Comparison of ENCODE assay signal across 24 mouse cellular contexts in the genomic region with DNA sequence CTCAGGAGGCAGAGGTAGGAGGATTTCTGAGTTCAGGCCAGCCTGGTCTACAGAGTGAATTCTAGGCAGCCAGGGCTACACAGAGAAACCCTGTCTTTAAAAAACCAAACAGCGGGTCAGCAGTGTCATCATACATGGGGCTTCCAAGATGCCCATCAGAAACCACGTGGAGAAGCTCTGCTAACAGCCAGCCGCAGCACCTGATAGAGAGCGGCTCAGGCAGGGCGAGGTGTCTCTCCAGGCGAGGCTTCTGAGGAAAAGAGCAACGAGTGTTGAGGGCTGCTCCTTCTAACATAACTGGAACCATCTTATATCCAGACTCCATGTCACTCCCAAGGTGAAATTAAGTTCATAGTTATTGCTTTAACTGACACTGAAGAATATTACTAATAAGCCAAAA. TPM values are rescaled to one million over a fixed set of nuclear protein-coding genes. Genes with fewer than 3 reads are reported as not detected.
DNase-seq lines count a peak whose midpoint lies in the region; ATAC-seq and TF ChIP-seq lines count a peak whose summit lies in the region.
"Had no signal": no experiment of that assay in that cellular context is flagged by ENCODE, and none has a peak within 500 bp of the region (broad histone marks: within the 10 kb centered on the region; RNA-seq: fewer than 3 reads in every experiment).

No protein-coding gene starts in this region.

- no peak overlapping the region for H3K4me3 ChIP-seq in spleen, adult 2 months (ENCODE audit: extremely low read depth, insufficient read depth, insufficient read length)
- H3K4me3 ChIP-seq in liver, embryonic 11.5 days (ENCODE audit: low read depth, low read length): no peak overlapping the region
- no peak overlapping the region for H3K4me3 ChIP-seq in liver, embryonic 15.5 days (replicated peaks)
- H3K4me3 ChIP-seq in small intestine, adult 2 months (ENCODE audit: low read depth, low read length): no peak overlapping the region
- no peak overlapping the region for H3K4me3 ChIP-seq in kidney, embryonic 15.5 days (replicated peaks)
- H3K4me3 ChIP-seq: embryonic facial prominence, embryonic 10.5 days; erythroblast, embryonic 14.5 days; forebrain, embryonic 15.5 days; heart, embryonic 13.5 days; hindbrain, embryonic 12.5 days had no signal

- peaks cover 49% of the 10 kb centered on the region for H3K4me1 ChIP-seq in spleen, adult 2 months (ENCODE audit: control insufficient read depth, insufficient read depth, insufficient read length)
- peaks cover 36% of the 10 kb centered on the region for H3K4me1 ChIP-seq in liver, embryonic 11.5 days (replicated peaks; ENCODE audit: control insufficient read depth, insufficient read depth, low read length)
- H3K4me1 ChIP-seq in liver, embryonic 15.5 days (replicated peaks): peaks cover 94% of the 10 kb centered on the region
- peaks cover 42% of the 10 kb centered on the region; the same call in 1 of the 2 replicates for H3K4me1 ChIP-seq in small intestine, adult 2 months (ENCODE audit: control insufficient read depth, insufficient read depth, insufficient read length, low read length)
- 0 out of 2 replicates have a peak, but pooled peaks cover 3% of the 10 kb centered on the region for H3K4me1 ChIP-seq in kidney, embryonic 15.5 days
- H3K4me1 ChIP-seq: forebrain, embryonic 15.5 days; hindbrain, embryonic 12.5 days had no signal

- H3K4me2 ChIP-seq in liver, embryonic 11.5 days: no peak overlapping the region
- H3K4me2 ChIP-seq in liver, embryonic 15.5 days: 0 out of 2 replicates have a peak overlapping the region, but pooled peaks have one; percentile 11
- H3K4me2 ChIP-seq in kidney, embryonic 15.5 days: no peak overlapping the region
- H3K4me2 ChIP-seq: forebrain, embryonic 15.5 days; heart, embryonic 13.5 days; hindbrain, embryonic 12.5 days had no signal

- no peaks in the 10 kb centered on the region for H3K9me3 ChIP-seq in liver, embryonic 11.5 days (ENCODE audit: control insufficient read depth, low read length)
- H3K9me3 ChIP-seq in liver, embryonic 15.5 days (replicated peaks): no peaks in the 10 kb centered on the region
- H3K9me3 ChIP-seq in kidney, embryonic 15.5 days (replicated peaks): no peaks in the 10 kb centered on the region
- H3K9me3 ChIP-seq: embryonic facial prominence, embryonic 10.5 days; forebrain, embryonic 15.5 days; heart, embryonic 13.5 days; hindbrain, embryonic 12.5 days had no signal

- 80% methylated on average over 7 of the region's 7 CpGs for WGBS in spleen, adult 2 months
- WGBS in liver, embryonic 11.5 days: 64% methylated on average over 7 of the region's 7 CpGs
- 38% methylated on average over 7 of the region's 7 CpGs for WGBS in liver, embryonic 15.5 days (ENCODE audit: insufficient replicate concordance)
- 77% methylated on average over 7 of the region's 7 CpGs for WGBS in small intestine, adult 2 months
- 82% methylated on average over 7 of the region's 7 CpGs for WGBS in kidney, embryonic 15.5 days

- ATAC-seq in liver, embryonic 11.5 days (replicated peaks; ENCODE audit: low FRiP score): peak; percentile 48
- peak; percentile 57 for ATAC-seq in liver, embryonic 15.5 days (ENCODE audit: insufficient read depth)
- ATAC-seq in kidney, embryonic 15.5 days (replicated peaks; ENCODE audit: low FRiP score): no peak
- ATAC-seq: forebrain, embryonic 15.5 days had no signal

- peak overlapping the region; percentile 66; the same call in 1 of the 2 replicates for H3K27ac ChIP-seq in spleen, adult 2 months (ENCODE audit: insufficient read depth, low read length)
- H3K27ac ChIP-seq in liver, embryonic 11.5 days (ENCODE audit: low read depth, low read length): peak overlapping the region; percentile 79; the same call in 1 of the 2 replicates
- H3K27ac ChIP-seq in liver, embryonic 15.5 days (replicated peaks): peak overlapping the region; percentile 87
- peak overlapping the region; percentile 94 for H3K27ac ChIP-seq in small intestine, adult 2 months (ENCODE audit: insufficient read depth, low read depth, low read length)
- no peak overlapping the region for H3K27ac ChIP-seq in kidney, embryonic 15.5 days
- H3K27ac ChIP-seq: embryonic facial prominence, embryonic 10.5 days; forebrain, embryonic 15.5 days; heart, embryonic 13.5 days; hindbrain, embryonic 12.5 days had no signal

- no peak for TF ChIP-seq POLR2A in spleen, adult 2 months (IDR thresholded peaks at IDR 0.05; ENCODE audit: low read depth, low read length)
- TF ChIP-seq POLR2A in small intestine, adult 2 months (IDR thresholded peaks at IDR 0.05; ENCODE audit: low read depth, low read length): no peak

- no peak for TF ChIP-seq CTCF in spleen, adult 2 months (IDR thresholded peaks at IDR 0.05; ENCODE audit: extremely low read depth, insufficient read depth, insufficient read length, insufficient replicate concordance)
- no peak for TF ChIP-seq CTCF in small intestine, adult 2 months (IDR thresholded peaks at IDR 0.05; ENCODE audit: extremely low read depth, insufficient read length, insufficient replicate concordance, low read depth, low read length)

- intact Hi-C loops in heart, postnatal 36 days (cut with DNase I): no loop called here

- DNase-seq in spleen, adult 2 months (ENCODE audit: low read depth in 1 of 2, low spot score in 2 of 2): no peak
- DNase-seq in spleen, postnatal 14 days (ENCODE audit: low spot score in 2 of 2): no peak
- DNase-seq in liver, embryonic 11.5 days (ENCODE audit: low spot score): no peak
- no peak for DNase-seq in left cerebral cortex, adult 11 months (ENCODE audit: low spot score)
- no peak for DNase-seq in heart, postnatal 36 days
- DNase-seq: adrenal gland, postnatal 14 days; B cell, adult 2 months; cerebellum, adult 11-12 months; cerebellum, adult 9-11 months; gastrocnemius, postnatal 36 days; heart, adult 11 months; heart, postnatal 4 days had no signal

- H3K9ac ChIP-seq in liver, embryonic 11.5 days (ENCODE audit: low read depth, low read length): 0 out of 2 replicates have a peak overlapping the region, but pooled peaks have one; percentile 25
- H3K9ac ChIP-seq in liver, embryonic 15.5 days: peak overlapping the region; percentile 55; the same call in 1 of the 2 replicates
- H3K9ac ChIP-seq in kidney, embryonic 15.5 days: no peak overlapping the region
- H3K9ac ChIP-seq: forebrain, embryonic 15.5 days; heart, embryonic 13.5 days; hindbrain, embryonic 12.5 days had no signal

- no peaks in the 10 kb centered on the region for H3K36me3 ChIP-seq in spleen, adult 2 months (ENCODE audit: control insufficient read depth, insufficient read depth, low read length)
- no peaks in the 10 kb centered on the region for H3K36me3 ChIP-seq in liver, embryonic 11.5 days (ENCODE audit: control insufficient read depth, insufficient read depth, low read length)
- no peaks in the 10 kb centered on the region for H3K36me3 ChIP-seq in liver, embryonic 15.5 days (replicated peaks)
- no peaks in the 10 kb centered on the region for H3K36me3 ChIP-seq in small intestine, adult 2 months (ENCODE audit: control insufficient read depth, insufficient read depth, low read length)
- H3K36me3 ChIP-seq in kidney, embryonic 15.5 days: no peaks in the 10 kb centered on the region
- H3K36me3 ChIP-seq: embryonic facial prominence, embryonic 10.5 days; forebrain, embryonic 15.5 days; G1E; heart, embryonic 13.5 days; hindbrain, embryonic 12.5 days had no signal

- no peaks in the 10 kb centered on the region for H3K27me3 ChIP-seq in spleen, adult 2 months (ENCODE audit: control insufficient read depth, insufficient read depth, low read length)
- H3K27me3 ChIP-seq in liver, embryonic 11.5 days (replicated peaks; ENCODE audit: control insufficient read depth, insufficient read depth, low read length): no peaks in the 10 kb centered on the region
- H3K27me3 ChIP-seq in liver, embryonic 15.5 days: no peaks in the 10 kb centered on the region
- no peaks in the 10 kb centered on the region for H3K27me3 ChIP-seq in small intestine, adult 2 months (ENCODE audit: control insufficient read depth, insufficient read depth, low read length)
- H3K27me3 ChIP-seq in kidney, embryonic 15.5 days: no peaks in the 10 kb centered on the region
- H3K27me3 ChIP-seq: forebrain, embryonic 15.5 days; heart, embryonic 13.5 days; hindbrain, embryonic 12.5 days had no signal

RNA-seq across cellular contexts. Expression of a gene that starts 36.1 kb away (rescaled TPM):
- polyA plus RNA-seq in spleen, adult 2 months (2012; rRNA removed): 22.3 and 25.4 TPM in 2 replicates
- polyA plus RNA-seq in liver, embryonic 11.5 days (2014; fragmentation: Nextera tagmentation; extraction: Ambion mirVana): 32.6 and 35.5 TPM in 2 replicates
- 19.4 and 21.6 TPM in 2 replicates for polyA plus RNA-seq in liver, embryonic 15.5 days (2015; fragmentation: Nextera tagmentation; extraction: Ambion mirVana)
- polyA plus RNA-seq in small intestine, adult 2 months (2012; rRNA removed): 6.5 and 12.4 TPM in 2 replicates
- polyA plus RNA-seq in kidney, embryonic 15.5 days (2015; fragmentation: Nextera tagmentation; extraction: Ambion mirVana): 58.5 and 62.2 TPM in 2 replicates
- 10 to 100 TPM; 31.5 to 32.6 TPM for total RNA-seq in heart, postnatal 36 days (2021)

RNA-seq across cellular contexts. Expression of a gene that starts 42.9 kb away (rescaled TPM):
- polyA plus RNA-seq in spleen, adult 2 months (2012; rRNA removed): 40.0 and 43.8 TPM in 2 replicates
- 29.8 and 32.9 TPM in 2 replicates for polyA plus RNA-seq in liver, embryonic 11.5 days (2014; fragmentation: Nextera tagmentation; extraction: Ambion mirVana)
- 29.9 and 34.7 TPM in 2 replicates for polyA plus RNA-seq in liver, embryonic 15.5 days (2015; fragmentation: Nextera tagmentation; extraction: Ambion mirVana)
- 16.8 and 51.2 TPM in 2 replicates for polyA plus RNA-seq in small intestine, adult 2 months (2012; rRNA removed)
- polyA plus RNA-seq in kidney, embryonic 15.5 days (2015; fragmentation: Nextera tagmentation; extraction: Ambion mirVana): 29.9 and 31.0 TPM in 2 replicates
- total RNA-seq in heart, postnatal 36 days (2021): 100 to 1,000 TPM; 113 to 116 TPM

RNA-seq across cellular contexts. Expression of a gene that starts 57.4 kb away (rescaled TPM):
- not detected in 2 replicates for polyA plus RNA-seq in spleen, adult 2 months (2012; rRNA removed)
- not detected in 2 replicates for polyA plus RNA-seq in liver, embryonic 11.5 days (2014; fragmentation: Nextera tagmentation; extraction: Ambion mirVana)
- 0.31 TPM in 1 of 2 replicates, not detected in the other for polyA plus RNA-seq in liver, embryonic 15.5 days (2015; fragmentation: Nextera tagmentation; extraction: Ambion mirVana)
- polyA plus RNA-seq in small intestine, adult 2 months (2012; rRNA removed): not detected in 2 replicates
- not detected in 2 replicates for polyA plus RNA-seq in kidney, embryonic 15.5 days (2015; fragmentation: Nextera tagmentation; extraction: Ambion mirVana)
- total RNA-seq in heart, postnatal 36 days (2021): under 1 TPM in 1 of 2 experiments, not detected in 1; 0.47 TPM
- total RNA-seq: gastrocnemius, postnatal 36 days; heart, postnatal 4 days had no signal
- polyA plus RNA-seq: CD4-positive, CD25-positive, alpha-beta regulatory T cell, adult 4 months; embryonic facial prominence, embryonic 10.5 days; embryonic facial prominence, embryonic 14.5 days; erythroblast, embryonic 14.5 days; forebrain, embryonic 15.5 days; G1E; heart, embryonic 13.5 days; heart, postnatal 0 days; hindbrain, embryonic 12.5 days had no signal
